Mouse (Mus musculus) lung, embryonic 15.5 days (tissue): ENCODE data around the gene Glb1l. TPM values are rescaled to one million over a fixed set of nuclear protein-coding genes. Genes with fewer than 3 reads are reported as not detected.
A peak's percentile ranks its signal among the peaks of the same experiment; 100 is the strongest.
"Not testable (repeated sequence)": the region's sequence is repeated elsewhere in the genome, so short reads cannot be mapped to it uniquely, and the experiment has no call there.

Source experiments
- ATAC-seq: fragments of 200-750 bp; cut with Nextera tagmentation; 2 replicates; pipeline ENCODE4 v1.8.0; 2017; ENCODE audit warnings: moderate number of reproducible peaks, borderline replicate concordance; ENCODE audit not compliant: low FRiP score, low TSS enrichment; ENCODE audit errors: extremely low read depth
- H3K27ac ChIP-seq: fragments of 300-500 bp; sonication (generic); 2 replicates; pipeline ENCODE4 v1.5.1; 2015; ENCODE audit warnings: moderate library complexity, mild to moderate bottlenecking, inconsistent platforms
- H3K27me3 ChIP-seq: fragments of 300-500 bp; sonication (generic); 2 replicates; pipeline ENCODE4 v1.6.1; 2015; ENCODE audit warnings: inconsistent platforms
- H3K36me3 ChIP-seq: fragments of 300-500 bp; sonication (generic); 2 replicates; pipeline ENCODE4 v1.6.1; 2015; ENCODE audit warnings: inconsistent platforms
- H3K4me1 ChIP-seq: fragments of 300-500 bp; sonication (generic); 2 replicates; pipeline ENCODE4 v1.6.1; 2015; ENCODE audit warnings: inconsistent platforms
- H3K4me2 ChIP-seq: fragments of 300-500 bp; sonication (generic); 2 replicates; pipeline ENCODE4 v1.6.1; 2015; ENCODE audit warnings: inconsistent platforms, mild to moderate bottlenecking, moderate library complexity
- H3K4me3 ChIP-seq: fragments of 300-500 bp; sonication (generic); 2 replicates; pipeline ENCODE4 v1.5.1; 2015; ENCODE audit warnings: mild to moderate bottlenecking, inconsistent platforms
- H3K9ac ChIP-seq: fragments of 300-500 bp; sonication (generic); 2 replicates; pipeline ENCODE4 v1.6.1; 2015; ENCODE audit warnings: inconsistent platforms
- H3K9me3 ChIP-seq: fragments of 300-500 bp; sonication (generic); 2 replicates; pipeline ENCODE4 v1.6.1; 2016; ENCODE audit warnings: inconsistent platforms
- WGBS: fragments of 180-500 bp; shearing (Covaris S2); methylation state at CpG from one replicate; pipeline ENCODE4 v1.1.7; 2015; 5-methylcytosine and 5-hydroxymethylcytosine counted together
- polyA plus RNA-seq: library from polyadenylated mRNA; unstranded; fragments of >200 nt; fragmentation: Nextera tagmentation; extraction: Ambion mirVana; gene quantifications from 2 replicates; pipeline ENCODE4 v1.2.1, GENCODE M21; 2015

The Glb1l gene
- polyA plus RNA-seq, 1 experiment from 2014 or later = 16.6 TPM

DNA sequence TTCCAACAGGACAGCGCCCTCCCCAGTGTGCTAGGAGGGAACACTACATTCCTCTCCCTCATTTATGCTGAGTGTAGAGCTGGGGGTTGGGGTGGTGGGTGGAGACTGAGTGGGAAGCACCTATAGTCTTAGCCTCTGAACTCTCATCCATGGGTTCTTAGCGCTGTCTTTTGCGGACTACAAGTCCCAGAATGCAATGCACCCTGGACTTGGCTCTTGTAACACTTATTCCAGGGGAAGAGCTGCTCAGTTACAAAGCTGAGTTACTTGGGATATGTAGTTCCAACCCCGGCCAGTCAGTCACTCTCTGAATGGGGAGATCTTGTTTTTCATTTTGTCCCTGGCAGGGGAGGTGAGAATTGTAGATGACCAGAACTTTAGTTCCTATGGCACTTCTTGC, 34.2 kb upstream of the Glb1l start:
- Histone ChIP-seq H3K36me3 (peaks cover 6% of the 10 kb centered on the region; the same call in 1 of the 2 replicates), H3K4me1 (peaks cover 11% of the 10 kb centered on the region), H3K27ac (no peak overlapping the region), H3K27me3 (no peaks in the 10 kb centered on the region), H3K4me3 (no peak overlapping the region), H3K9me3 (no peaks in the 10 kb centered on the region), H3K4me2 (no peak overlapping the region), H3K9ac (no peak overlapping the region)
- WGBS = 24% methylated on average over 4 of the region's 4 CpGs
- peak; percentile 47; the same call in 1 of the 2 replicates for ATAC-seq

- ATAC-seq = no peak
- no peak overlapping the region for H3K27ac ChIP-seq
Observed at GRCm38 (mm10) chr1:75244175-75244826, 33.7 kb upstream of the Glb1l start.

DNA sequence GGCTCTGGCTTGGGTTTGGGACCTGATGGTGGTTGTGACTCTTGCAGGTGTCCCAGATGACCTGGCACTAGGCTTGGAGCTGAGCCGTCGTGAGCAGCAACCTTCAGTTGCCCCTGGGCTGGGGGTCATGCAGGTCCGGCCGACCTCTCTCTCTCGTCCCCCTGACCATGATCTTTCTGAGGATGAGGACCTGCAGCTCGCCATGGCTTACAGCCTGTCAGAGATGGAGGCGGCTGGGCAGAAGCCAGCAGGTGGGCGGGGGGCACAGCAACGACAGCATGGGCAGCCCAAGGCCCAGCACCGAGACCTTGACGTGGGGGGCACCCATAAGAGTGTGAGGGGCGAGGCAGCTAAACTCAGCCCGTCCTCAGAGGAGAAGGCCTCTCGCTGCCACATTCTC, 32.8 kb upstream of the Glb1l start:
- no peak for ATAC-seq
- peaks cover 6% of the 10 kb centered on the region; the same call in 1 of the 2 replicates for H3K36me3 ChIP-seq

More at GRCm38 (mm10) chr1:75244175-75244826, 33.7 kb upstream of the Glb1l start:
- 87% methylated on average over 12 of the region's 12 CpGs for WGBS
- Histone ChIP-seq H3K9ac (no peak overlapping the region), H3K27me3 (no peaks in the 10 kb centered on the region), H3K4me1 (peaks cover 11% of the 10 kb centered on the region), H3K36me3 (peaks cover 6% of the 10 kb centered on the region; the same call in 1 of the 2 replicates), H3K4me3 (no peak overlapping the region), H3K4me2 (no peak overlapping the region), H3K9me3 (no peaks in the 10 kb centered on the region)

GRCm38 (mm10) chr1:75239591-75239990, 29.0 kb upstream of the Glb1l start:
- Histone ChIP-seq H3K36me3 (peaks cover 6% of the 10 kb centered on the region; the same call in 1 of the 2 replicates), H3K9ac (no peak overlapping the region), H3K4me2 (no peak overlapping the region), H3K27me3 (no peaks in the 10 kb centered on the region), H3K27ac (no peak overlapping the region), H3K9me3 (no peaks in the 10 kb centered on the region), H3K4me3 (no peak overlapping the region), H3K4me1 (peaks cover 19% of the 10 kb centered on the region)
- WGBS = 78% methylated on average over 10 of the region's 10 CpGs
- no peak for ATAC-seq

More for the DNA sequence above, 32.8 kb upstream of the Glb1l start:
- no peak overlapping the region for H3K4me3 ChIP-seq
- no peak overlapping the region for H3K4me2 ChIP-seq
- no peak overlapping the region for H3K27ac ChIP-seq
- peaks cover 11% of the 10 kb centered on the region for H3K4me1 ChIP-seq
- 83% methylated on average over 14 of the region's 14 CpGs for WGBS
- H3K9me3 ChIP-seq = no peaks in the 10 kb centered on the region
- H3K27me3 ChIP-seq = no peaks in the 10 kb centered on the region
- no peak overlapping the region for H3K9ac ChIP-seq

DNA sequence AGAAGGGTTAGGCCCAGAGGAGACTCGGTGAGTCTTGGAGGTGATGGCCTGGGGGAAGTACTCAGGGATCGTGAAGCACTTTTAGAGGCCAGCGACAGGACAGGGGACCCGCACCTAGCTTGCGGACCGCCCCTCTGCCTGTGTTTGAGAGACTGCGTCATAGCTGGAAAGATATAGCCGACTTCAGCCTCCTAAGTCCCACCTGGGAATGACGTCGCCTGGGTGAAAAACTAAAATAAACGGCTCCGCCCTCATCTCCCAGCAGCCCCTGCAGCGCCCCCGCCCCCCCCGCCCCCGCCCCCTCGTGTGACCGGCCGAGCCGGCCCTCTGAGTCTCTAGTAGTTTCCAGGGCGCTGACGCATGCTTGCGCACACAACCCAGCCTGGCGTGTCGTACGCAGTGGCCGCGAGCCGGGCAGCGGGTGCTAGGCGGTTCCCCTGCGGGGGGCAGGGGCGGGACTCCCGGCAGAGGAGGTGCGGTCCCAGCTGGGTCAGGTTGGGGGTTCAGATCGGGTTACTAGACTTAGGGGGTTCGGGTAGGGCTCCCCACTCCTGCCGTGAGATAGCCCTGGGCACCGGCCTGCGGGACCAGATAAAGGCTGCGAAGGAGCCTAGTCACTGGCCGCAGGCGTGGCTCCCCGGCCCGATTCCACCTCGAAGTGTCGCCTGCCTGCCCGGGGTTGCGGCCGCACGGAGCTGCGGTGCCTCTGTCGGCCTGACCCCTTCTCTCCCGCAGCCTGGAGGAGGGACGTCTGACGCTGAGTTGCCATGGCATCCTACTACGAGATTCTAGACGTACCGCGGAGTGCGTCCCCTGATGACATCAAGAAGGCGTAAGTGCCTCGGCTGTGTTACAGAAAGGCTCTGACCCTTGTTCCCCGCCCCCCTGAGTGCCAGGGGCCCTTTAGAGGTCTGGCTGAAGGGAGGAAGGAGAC, 25.8 kb upstream of the Glb1l start, which contains the start of gene Dnajb2:
Dnajb2 (plus strand) TSS at position 290 of the 934 bp plus-strand sequence.
- under 1% methylated on average over 64 of the region's 64 CpGs for WGBS
- peak; percentile 93 for ATAC-seq
- peak within 1 kb of the TSS; percentile 87 for H3K27ac ChIP-seq

DNA sequence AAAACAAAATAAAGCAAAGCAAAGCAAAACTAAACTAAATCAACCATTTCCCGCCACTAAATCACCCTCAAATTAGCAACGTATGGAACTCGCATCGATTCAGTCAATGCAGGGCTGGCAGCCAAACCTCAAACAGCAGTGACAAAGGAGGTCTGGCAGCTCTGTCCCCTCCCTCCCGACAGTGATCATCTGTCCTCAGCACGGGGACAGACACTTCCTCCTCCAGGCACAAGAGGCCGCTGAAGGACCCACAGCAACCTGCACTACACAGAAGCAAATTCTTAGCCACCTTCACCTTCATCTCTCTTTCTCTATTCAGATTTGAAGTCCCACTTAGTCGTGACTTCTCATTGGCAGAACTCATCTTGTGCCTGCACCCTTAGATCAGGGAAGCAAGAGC, 24.0 kb upstream of the Glb1l start:
- Histone ChIP-seq H3K9me3 (no peaks in the 10 kb centered on the region), H3K4me3 (no peak overlapping the region), H3K9ac (no peak overlapping the region), H3K4me1 (peaks cover 23% of the 10 kb centered on the region), H3K27me3 (no peaks in the 10 kb centered on the region), H3K4me2 (peak overlapping the region; percentile 16), H3K36me3 (no peaks in the 10 kb centered on the region), H3K27ac (no peak overlapping the region)
- no peak for ATAC-seq
- WGBS = 2% methylated on average over 8 of the region's 8 CpGs

More for the DNA sequence above, 25.8 kb upstream of the Glb1l start, which contains the start of gene Dnajb2:
- peaks cover 23% of the 10 kb centered on the region for H3K4me1 ChIP-seq
- H3K27me3 ChIP-seq = no peaks in the 10 kb centered on the region
- no peaks in the 10 kb centered on the region for H3K36me3 ChIP-seq
- peak within 1 kb of the TSS; percentile 80 for H3K4me3 ChIP-seq
- H3K9ac ChIP-seq = peak within 1 kb of the TSS; percentile 78
- H3K9me3 ChIP-seq = no peaks in the 10 kb centered on the region
- peak within 1 kb of the TSS; percentile 96 for H3K4me2 ChIP-seq

DNA sequence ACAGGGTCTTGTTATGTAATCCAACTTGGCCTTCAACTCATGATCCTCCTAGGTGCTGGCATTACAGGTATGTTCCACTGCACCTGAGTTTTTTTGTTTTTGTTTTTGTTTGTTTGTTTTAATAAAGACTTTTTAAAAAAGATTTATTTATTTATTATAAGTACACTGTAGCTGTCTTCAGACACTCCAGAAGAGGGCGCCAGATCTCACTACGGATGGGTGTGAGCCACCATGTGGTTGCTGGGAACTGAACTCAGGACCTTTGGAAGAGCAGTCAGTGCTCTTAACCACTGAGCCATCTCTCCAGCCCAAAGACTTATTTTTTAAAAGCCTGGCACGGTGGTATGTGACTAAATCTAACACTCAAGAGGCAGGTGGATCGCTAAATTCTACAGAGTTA, 21.9 kb upstream of the Glb1l start:
- not testable (repeated sequence) for H3K36me3 ChIP-seq, H3K9ac ChIP-seq, H3K27me3 ChIP-seq, H3K27ac ChIP-seq, H3K4me2 ChIP-seq, H3K9me3 ChIP-seq, ATAC-seq, H3K4me3 ChIP-seq
- H3K4me1 ChIP-seq = peaks cover 20% of the 10 kb centered on the region
- WGBS = 63% methylated on average over 4 of the region's 4 CpGs

- H3K27me3 ChIP-seq = no peaks in the 10 kb centered on the region
- no peak within 1 kb of the TSS for H3K4me2 ChIP-seq
- ATAC-seq = no peak
- no peak within 1 kb of the TSS for H3K27ac ChIP-seq
- H3K4me1 ChIP-seq = peaks cover 13% of the 10 kb centered on the region
- H3K4me3 ChIP-seq = no peak within 1 kb of the TSS
- H3K36me3 ChIP-seq = no peaks in the 10 kb centered on the region
- WGBS = 67% methylated on average over 5 of the region's 5 CpGs
- no peaks in the 10 kb centered on the region for H3K9me3 ChIP-seq
- no peak within 1 kb of the TSS for H3K9ac ChIP-seq
Observed at GRCm38 (mm10) chr1:75231664-75232152, 21.1 kb upstream of the Glb1l start, which contains the start of gene A630095N17Rik. Gene A630095N17Rik (minus strand): TSS chr1:75232102.

GRCm38 (mm10) chr1:75231224-75231623, 20.6 kb upstream of the Glb1l start:
- H3K9me3 ChIP-seq = no peaks in the 10 kb centered on the region
- WGBS = 68% methylated on average over 4 of the region's 4 CpGs
- no peaks in the 10 kb centered on the region for H3K36me3 ChIP-seq
- H3K4me2 ChIP-seq = no peak overlapping the region
- H3K4me3 ChIP-seq = no peak overlapping the region
- ATAC-seq = no peak
- H3K27ac ChIP-seq = no peak overlapping the region
- peaks cover 12% of the 10 kb centered on the region; the same call in 1 of the 2 replicates for H3K4me1 ChIP-seq
- H3K9ac ChIP-seq = no peak overlapping the region
- no peaks in the 10 kb centered on the region for H3K27me3 ChIP-seq

- H3K4me2 ChIP-seq = no peak overlapping the region
- no peak overlapping the region for H3K4me3 ChIP-seq
- ATAC-seq = no peak
- no peaks in the 10 kb centered on the region for H3K36me3 ChIP-seq
- no peaks in the 10 kb centered on the region for H3K27me3 ChIP-seq
- H3K9ac ChIP-seq = no peak overlapping the region
- H3K27ac ChIP-seq = no peak overlapping the region
- WGBS = 75% methylated on average over 7 of the region's 7 CpGs
- H3K9me3 ChIP-seq = no peaks in the 10 kb centered on the region
- H3K4me1 ChIP-seq = peaks cover 7% of the 10 kb centered on the region; the same call in 1 of the 2 replicates
Observed at GRCm38 (mm10) chr1:75230335-75230994, 19.9 kb upstream of the Glb1l start.

- no peaks in the 10 kb centered on the region for H3K4me1 ChIP-seq
- no peaks in the 10 kb centered on the region for H3K36me3 ChIP-seq
- no peak overlapping the region for H3K9ac ChIP-seq
- H3K4me2 ChIP-seq = no peak overlapping the region
- H3K4me3 ChIP-seq = no peak overlapping the region
- ATAC-seq = no peak
- 57% methylated on average over 4 of the region's 4 CpGs for WGBS
- no peaks in the 10 kb centered on the region for H3K9me3 ChIP-seq
- no peaks in the 10 kb centered on the region for H3K27me3 ChIP-seq
- H3K27ac ChIP-seq = no peak overlapping the region
Observed at GRCm38 (mm10) chr1:75229158-75229557, 18.5 kb upstream of the Glb1l start.
